Mouse (Mus musculus) Muller cell, postnatal 12 days (primary cell): ENCODE results near the gene Gm17124.
"Not testable (repeated sequence)": the region's sequence is repeated elsewhere in the genome, so short reads cannot be mapped to it uniquely, and the experiment has no call there.

Source experiments
- DNase-seq: peaks from one replicate; pipeline ENCODE4 v3.0.0-alpha.2; 2015; ENCODE audit errors: inconsistent ontology term

Gene Gm17124

DNA sequence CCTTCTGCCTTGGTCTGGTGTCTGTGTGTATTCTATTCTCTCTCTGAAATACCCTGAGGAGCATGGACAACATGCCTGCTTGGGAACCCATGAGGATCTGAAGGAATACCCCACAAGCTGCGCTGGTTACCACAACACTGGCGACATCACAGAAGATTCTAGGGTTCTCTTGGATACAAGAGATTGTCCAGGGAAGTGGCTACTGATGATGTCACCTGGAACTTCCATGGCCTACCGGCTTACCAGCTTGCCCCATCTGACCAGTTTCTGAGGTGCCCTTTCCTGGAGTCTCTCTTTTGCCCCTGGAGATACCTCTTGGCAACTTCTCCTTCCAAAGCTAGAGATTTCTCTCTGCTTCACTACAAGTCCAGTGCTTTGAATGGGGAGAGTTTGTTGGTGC is at the start of gene Gm17124:
Gene Gm17124, minus strand, starts transcription at position 101 of the 400 bp plus-strand sequence.
- DNase-seq: not testable (repeated sequence)

DNA sequence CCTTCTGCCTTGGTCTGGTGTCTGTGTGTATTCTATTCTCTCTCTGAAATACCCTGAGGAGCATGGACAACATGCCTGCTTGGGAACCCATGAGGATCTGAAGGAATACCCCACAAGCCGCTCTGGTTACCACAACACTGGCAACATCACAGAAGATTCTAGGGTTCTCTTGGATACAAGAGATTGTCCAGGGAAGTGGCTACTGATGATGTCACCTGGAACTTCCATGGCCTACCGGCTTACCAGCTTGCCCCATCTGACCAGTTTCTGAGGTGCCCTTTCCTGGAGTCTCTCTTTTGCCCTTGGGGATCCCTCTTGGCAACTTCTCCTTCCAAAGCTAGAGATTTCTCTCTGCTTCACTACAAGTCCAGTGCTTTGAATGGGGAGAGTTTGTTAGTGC is 42.1 kb upstream of the Gm17124 start, which contains the start of gene Gm3633:
Gene Gm3633, minus strand, starts transcription at position 101 of the 400 bp plus-strand sequence.
- DNase-seq: not testable (repeated sequence)
